Mouse (Mus musculus) CH12.LX (cell line): ENCODE measurements around the gene Fgfr2.

Source experiments
- CTCF ChIP-seq, 2 experiments: IDR thresholded peaks in 1 of 2; conservative IDR thresholded peaks in 1 of 2; 2 replicates each; pipeline ENCODE4 v1.5.1; 2011 to 2012; ENCODE audit warnings: low read depth in 2 of 2, low read length in 2 of 2, improper control_type of control experiment in 1 of 2, inconsistent platforms in 1 of 2, mild to moderate bottlenecking in 1 of 2, moderate library complexity in 1 of 2
- EP300 ChIP-seq: IDR thresholded peaks from 2 replicates; pipeline ENCODE4 v1.6.1; 2011; ENCODE audit warnings: low read length, improper control_type of control experiment
- MXI1 ChIP-seq: IDR thresholded peaks from 2 replicates; pipeline ENCODE4 v1.6.1; 2011; ENCODE audit warnings: mild to moderate bottlenecking, low read depth, low read length, improper control_type of control experiment
- POLR2A ChIP-seq: IDR thresholded peaks from 2 replicates; pipeline ENCODE4 v1.6.1; 2011; ENCODE audit warnings: low read depth, mild to moderate bottlenecking, improper control_type of control experiment, low read length
- TBP ChIP-seq: conservative IDR thresholded peaks from 2 replicates; pipeline ENCODE4 v1.6.1; 2011; ENCODE audit warnings: low read depth, low read length, improper control_type of control experiment
- TCF12 ChIP-seq: IDR thresholded peaks from 2 replicates; pipeline ENCODE4 v1.6.1; 2014; ENCODE audit warnings: low read depth, mild to moderate bottlenecking, inconsistent platforms, low read length, improper control_type of control experiment
- UBTF ChIP-seq: IDR thresholded peaks from 2 replicates; pipeline ENCODE4 v1.6.1; 2012; ENCODE audit warnings: low read depth, mild to moderate bottlenecking, inconsistent platforms, low read length, improper control_type of control experiment, moderate library complexity
- USF1 ChIP-seq: IDR thresholded peaks from 2 replicates; pipeline ENCODE4 v1.6.1; 2014; ENCODE audit warnings: low read depth, mild to moderate bottlenecking, inconsistent platforms, low read length, improper control_type of control experiment
- ZC3H11A ChIP-seq: IDR thresholded peaks from 2 replicates; pipeline ENCODE4 v1.6.1; 2012; ENCODE audit warnings: low read depth, mild to moderate bottlenecking, inconsistent platforms, low read length, improper control_type of control experiment
- ZKSCAN1 ChIP-seq: IDR thresholded peaks from 2 replicates; pipeline ENCODE4 v1.6.1; 2012; ENCODE audit warnings: low read depth, inconsistent platforms, low read length, improper control_type of control experiment, borderline replicate concordance
- ZMIZ1 ChIP-seq: IDR thresholded peaks from 2 replicates; pipeline ENCODE4 v1.6.1; 2012; ENCODE audit warnings: low read depth, mild to moderate bottlenecking, inconsistent platforms, low read length, improper control_type of control experiment
- ZNF384 ChIP-seq: IDR thresholded peaks from 2 replicates; pipeline ENCODE4 v1.6.1; 2012; ENCODE audit warnings: low read depth, low read length, improper control_type of control experiment, inconsistent platforms

DNA sequence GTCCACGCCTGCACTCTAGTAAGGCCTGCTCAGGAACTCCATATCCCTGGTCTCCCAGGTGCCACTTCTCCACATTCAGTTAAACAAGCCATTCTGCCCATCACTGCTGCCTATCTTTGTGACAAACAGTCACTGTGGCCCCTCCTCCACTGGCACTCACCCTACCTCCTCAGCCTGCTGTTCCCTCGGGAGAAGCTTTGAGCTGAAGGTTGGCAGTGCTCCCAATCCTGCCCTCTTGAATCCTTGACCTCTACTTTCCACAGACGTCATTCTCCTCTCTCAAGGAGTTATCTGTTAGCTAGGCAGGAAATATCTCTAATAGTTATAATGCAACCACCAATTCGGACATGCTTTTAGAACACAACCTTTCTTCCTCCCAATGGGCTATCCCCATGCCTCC lies 3008.7 kb downstream of the Fgfr2 start:
- TF ChIP-seq CTCF (conservative IDR thresholded peaks at IDR 0.05 in 1 of 2, IDR thresholded peaks at IDR 0.05 in 1 of 2; ENCODE audit: low read depth in 2 of 2, low read length in 2 of 2): no peak
- TF ChIP-seq MXI1: no peak
- TF ChIP-seq UBTF: no peak
- no peak for TF ChIP-seq ZC3H11A
- TF ChIP-seq EP300: no peak
- TF ChIP-seq ZNF384: no peak
- no peak for TF ChIP-seq POLR2A
- no peak for TF ChIP-seq TCF12
- no peak for TF ChIP-seq ZKSCAN1
- no peak for TF ChIP-seq ZMIZ1
- no peak for TF ChIP-seq TBP
- no peak for TF ChIP-seq USF1
